ENCODE assay signal across 18 mouse cellular contexts in the genomic region with DNA sequence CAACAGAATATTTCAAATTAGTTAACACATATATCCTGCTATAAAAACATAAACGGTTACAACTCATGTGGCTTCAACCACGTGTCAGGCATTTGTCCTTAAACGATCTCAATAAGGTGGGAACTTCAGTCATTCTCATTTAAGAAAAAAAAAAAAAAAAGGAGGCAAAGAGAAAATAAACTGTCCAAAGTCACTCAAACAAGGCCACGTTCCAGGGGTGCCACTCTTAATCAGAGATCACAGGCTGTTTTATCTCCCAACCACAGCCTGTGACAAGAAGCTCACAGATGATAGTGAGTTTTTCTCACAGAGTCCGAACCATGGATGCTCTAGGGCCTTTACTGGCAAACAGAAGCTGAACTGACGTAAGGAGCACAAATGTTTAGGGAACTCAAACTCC. TPM values are rescaled to one million over a fixed set of nuclear protein-coding genes. Genes with fewer than 3 reads are reported as not detected.
DNase-seq lines count a peak whose midpoint lies in the region; ATAC-seq and TF ChIP-seq lines count a peak whose summit lies in the region.
"Had no signal": no experiment of that assay in that cellular context is flagged by ENCODE, and none has a peak within 500 bp of the region (broad histone marks: within the 10 kb centered on the region; RNA-seq: fewer than 3 reads in every experiment).

No protein-coding gene starts in this region.

- no peaks in the 10 kb centered on the region for H3K36me3 ChIP-seq in intestine, postnatal 0 days (ENCODE audit: control insufficient read depth, insufficient read depth)
- no peaks in the 10 kb centered on the region for H3K36me3 ChIP-seq in intestine, embryonic 15.5 days
- H3K36me3 ChIP-seq in liver, embryonic 11.5 days (ENCODE audit: control insufficient read depth, insufficient read depth, low read length): no peaks in the 10 kb centered on the region
- H3K36me3 ChIP-seq: heart, embryonic 12.5 days; neural tube, embryonic 13.5 days had no signal

- no peak for ATAC-seq in intestine, postnatal 0 days
- ATAC-seq in intestine, embryonic 15.5 days: no peak
- peak; percentile 87 for ATAC-seq in liver, embryonic 11.5 days (replicated peaks; ENCODE audit: low FRiP score)
- ATAC-seq in megakaryocyte-erythroid progenitor cell, adult 5-6 weeks (replicated peaks; ENCODE audit: low FRiP score, low TSS enrichment, poor library complexity, severe bottlenecking): peak; percentile 78
- ATAC-seq: activated CD4-positive, CD25-positive, alpha-beta regulatory T cell, adult 4 months; intestine, embryonic 16.5 days; Patski had no signal

- WGBS in cerebellum, adult 2 months: 59% methylated on average over 6 of the region's 6 CpGs
- WGBS in intestine, postnatal 0 days: 30% methylated on average over 6 of the region's 6 CpGs
- WGBS in intestine, embryonic 15.5 days: 52% methylated on average over 6 of the region's 6 CpGs
- 50% methylated on average over 6 of the region's 6 CpGs for WGBS in liver, embryonic 11.5 days

- peaks cover 40% of the 10 kb centered on the region for H3K4me1 ChIP-seq in cerebellum, adult 2 months (ENCODE audit: control insufficient read depth, insufficient read depth, low read length)
- peaks cover 32% of the 10 kb centered on the region; the same call in 1 of the 2 replicates for H3K4me1 ChIP-seq in intestine, postnatal 0 days (replicated peaks; ENCODE audit: control insufficient read depth, insufficient read depth, low read length)
- H3K4me1 ChIP-seq in intestine, embryonic 15.5 days (replicated peaks): peaks cover 73% of the 10 kb centered on the region
- peaks cover 19% of the 10 kb centered on the region for H3K4me1 ChIP-seq in liver, embryonic 11.5 days (replicated peaks; ENCODE audit: control insufficient read depth, insufficient read depth, low read length)

- no peak for TF ChIP-seq POLR2A in cerebellum, adult 2 months (IDR thresholded peaks at IDR 0.05; ENCODE audit: borderline replicate concordance, insufficient read depth, low read length)

- no peak for TF ChIP-seq CTCF in cerebellum, adult 2 months (IDR thresholded peaks at IDR 0.05; ENCODE audit: borderline replicate concordance, insufficient read depth, low read depth, low read length)
- no peak for TF ChIP-seq CTCF in intestine, postnatal 0 days (IDR thresholded peaks at IDR 0.05; ENCODE audit: low read depth)

- peak overlapping the region; percentile 89; the same call in 1 of the 2 replicates for H3K27ac ChIP-seq in cerebellum, adult 2 months (ENCODE audit: insufficient read depth, low read length)
- H3K27ac ChIP-seq in intestine, postnatal 0 days (ENCODE audit: low read depth, low read length): no peak overlapping the region
- H3K27ac ChIP-seq in intestine, embryonic 15.5 days: no peak overlapping the region
- no peak overlapping the region for H3K27ac ChIP-seq in liver, embryonic 11.5 days (ENCODE audit: low read depth, low read length)
- H3K27ac ChIP-seq: forebrain, embryonic 13.5 days; neural tube, embryonic 13.5 days had no signal

- H3K27me3 ChIP-seq in cerebellum, adult 2 months (ENCODE audit: control insufficient read depth, insufficient read depth, low read length): no peaks in the 10 kb centered on the region
- no peaks in the 10 kb centered on the region for H3K27me3 ChIP-seq in intestine, postnatal 0 days (replicated peaks; ENCODE audit: control insufficient read depth, insufficient read depth, low read length)
- H3K27me3 ChIP-seq in intestine, embryonic 15.5 days (replicated peaks): no peaks in the 10 kb centered on the region
- H3K27me3 ChIP-seq in liver, embryonic 11.5 days (replicated peaks; ENCODE audit: control insufficient read depth, insufficient read depth, low read length): no peaks in the 10 kb centered on the region; the same call in none of the 2 replicates
- H3K27me3 ChIP-seq: forebrain, embryonic 13.5 days; heart, embryonic 12.5 days; neural tube, embryonic 13.5 days; Patski had no signal

- H3K4me2 ChIP-seq in intestine, postnatal 0 days (replicated peaks; ENCODE audit: low read depth): 0 out of 2 replicates have a peak overlapping the region, but pooled peaks have one; percentile 1
- H3K4me2 ChIP-seq in intestine, embryonic 15.5 days (replicated peaks): no peak overlapping the region
- no peak overlapping the region for H3K4me2 ChIP-seq in liver, embryonic 11.5 days
- H3K4me2 ChIP-seq: forebrain, embryonic 13.5 days; heart, embryonic 12.5 days; neural tube, embryonic 13.5 days had no signal

- no peak overlapping the region for H3K4me3 ChIP-seq in cerebellum, adult 2 months (replicated peaks; ENCODE audit: insufficient read depth, low read depth, low read length)
- no peak overlapping the region for H3K4me3 ChIP-seq in intestine, postnatal 0 days (ENCODE audit: low read depth, low read length)
- H3K4me3 ChIP-seq in intestine, embryonic 15.5 days (replicated peaks): no peak overlapping the region
- H3K4me3 ChIP-seq in liver, embryonic 11.5 days (ENCODE audit: low read depth, low read length): no peak overlapping the region
- H3K4me3 ChIP-seq: forebrain, embryonic 13.5 days; heart, embryonic 12.5 days; neural tube, embryonic 13.5 days had no signal

- no peak overlapping the region for H3K9ac ChIP-seq in intestine, postnatal 0 days (ENCODE audit: low read depth, low read length)
- no peak overlapping the region for H3K9ac ChIP-seq in intestine, embryonic 15.5 days
- no peak overlapping the region for H3K9ac ChIP-seq in liver, embryonic 11.5 days (ENCODE audit: low read depth, low read length)
- H3K9ac ChIP-seq: forebrain, embryonic 13.5 days; heart, embryonic 12.5 days; neural tube, embryonic 13.5 days had no signal

- H3K9me3 ChIP-seq in intestine, postnatal 0 days (ENCODE audit: control insufficient read depth): no peaks in the 10 kb centered on the region
- no peaks in the 10 kb centered on the region for H3K9me3 ChIP-seq in intestine, embryonic 15.5 days
- H3K9me3 ChIP-seq in liver, embryonic 11.5 days (ENCODE audit: control insufficient read depth, low read length): no peaks in the 10 kb centered on the region
- H3K9me3 ChIP-seq: forebrain, embryonic 13.5 days; heart, embryonic 12.5 days; neural tube, embryonic 13.5 days had no signal

- DNase-seq in cerebellum, adult 2 months: no peak
- no peak for DNase-seq in cerebellum, postnatal 4 days (ENCODE audit: low spot score in 2 of 2)
- DNase-seq in liver, embryonic 11.5 days (ENCODE audit: low spot score): no peak
- no peak for DNase-seq in B cell, adult 2 months
- no peak for DNase-seq in adrenal gland, adult 8-10 months
- DNase-seq: adrenal gland, postnatal 25 days; gastrocnemius, postnatal 36 days; heart, postnatal 4 days; right cerebral cortex, postnatal 14 days had no signal

RNA-seq across cellular contexts. Expression of a gene that starts 13.9 kb away (rescaled TPM):
- 84.5 and 86.2 TPM in 2 replicates for polyA plus RNA-seq in cerebellum, adult 2 months (2012; rRNA removed)
- 13.3 and 13.4 TPM in 2 replicates for polyA plus RNA-seq in intestine, postnatal 0 days (2015; fragmentation: Nextera tagmentation; extraction: Ambion mirVana)
- polyA plus RNA-seq in intestine, embryonic 15.5 days (2015; fragmentation: Nextera tagmentation; extraction: Ambion mirVana): 17.1 and 19.5 TPM in 2 replicates
- polyA plus RNA-seq in liver, embryonic 11.5 days (2014; fragmentation: Nextera tagmentation; extraction: Ambion mirVana): 2.9 and 4.3 TPM in 2 replicates
- 4.1 and 29.0 TPM in 2 replicates for total RNA-seq in megakaryocyte-erythroid progenitor cell, adult 5-6 weeks (2014; fragmentation: Nextera tagmentation)
- total RNA-seq in megakaryocyte-erythroid progenitor cell, adult 5-6 weeks (2017): 2.7 and 3.5 TPM in 2 replicates
- total RNA-seq in adrenal gland, adult 8-10 months (2022): 10 to 100 TPM in 1 of 4 experiments, 1 to 10 TPM in 3; 8.2 to 14.0 (median 9.0) TPM

Comparison
In these comparisons a context has a peak if more than half of its experiments do, and no peak if none do; other contexts are left out.
1. ATAC-seq: peak in liver, embryonic 11.5 days (single experiment) and megakaryocyte-erythroid progenitor cell, adult 5-6 weeks (single experiment); none in intestine, postnatal 0 days (single experiment) and intestine, embryonic 15.5 days (single experiment).